Mouse (Mus musculus): Measurements from ENCODE around the gene Ppp6r1.
"Not testable (repeated sequence)": the region's sequence is repeated elsewhere in the genome, so short reads cannot be mapped to it uniquely, and the experiment has no call there.

Gene Ppp6r1

GRCm38 (mm10) chr7:4613740-4614403 lies 44.9 kb downstream of the Ppp6r1 start:
- no peak for DNase-seq (ENCODE audit: extremely low spot score)

GRCm38 (mm10) chr7:4612956-4613355 lies 45.9 kb downstream of the Ppp6r1 start:
- no peak for DNase-seq (ENCODE audit: extremely low spot score)

GRCm38 (mm10) chr7:4612386-4612785 lies 46.4 kb downstream of the Ppp6r1 start:
- no peak for DNase-seq (ENCODE audit: extremely low spot score)

GRCm38 (mm10) chr7:4611921-4612341 lies 46.9 kb downstream of the Ppp6r1 start:
- no peak for DNase-seq (ENCODE audit: extremely low spot score)

GRCm38 (mm10) chr7:4611511-4611910 lies 47.3 kb downstream of the Ppp6r1 start:
- no peak for DNase-seq (ENCODE audit: extremely low spot score)

GRCm38 (mm10) chr7:4608002-4608401 lies 50.8 kb downstream of the Ppp6r1 start:
- no peak for DNase-seq (ENCODE audit: extremely low spot score)

GRCm38 (mm10) chr7:4603873-4604272 lies 54.9 kb downstream of the Ppp6r1 start, which contains the start of gene Ptprh:
Gene Ptprh (minus strand): TSS chr7:4604041.
- no peak for DNase-seq (ENCODE audit: extremely low spot score)

- DNase-seq (ENCODE audit: extremely low spot score), result no peak
Measured at GRCm38 (mm10) chr7:4602969-4603368, 55.9 kb downstream of the Ppp6r1 start.

- DNase-seq (ENCODE audit: extremely low spot score), result not testable (repeated sequence)
Measured at GRCm38 (mm10) chr7:4597046-4597445, 61.8 kb downstream of the Ppp6r1 start.
